Mouse (Mus musculus) B cell, adult 67 days (primary cell): ENCODE results near the gene Naa38. TPM values are rescaled to one million over a fixed set of nuclear protein-coding genes. Genes with fewer than 3 reads are reported as not detected.

Source experiments
- total RNA-seq, 2 experiments: library from RNA; stranded (reverse); gene quantifications; 4 replicates each; pipeline ENCODE4 v1.2.4; 2023

The Naa38 gene
- 10 to 100 TPM; 42.7 to 47.8 TPM for total RNA-seq

DNA sequence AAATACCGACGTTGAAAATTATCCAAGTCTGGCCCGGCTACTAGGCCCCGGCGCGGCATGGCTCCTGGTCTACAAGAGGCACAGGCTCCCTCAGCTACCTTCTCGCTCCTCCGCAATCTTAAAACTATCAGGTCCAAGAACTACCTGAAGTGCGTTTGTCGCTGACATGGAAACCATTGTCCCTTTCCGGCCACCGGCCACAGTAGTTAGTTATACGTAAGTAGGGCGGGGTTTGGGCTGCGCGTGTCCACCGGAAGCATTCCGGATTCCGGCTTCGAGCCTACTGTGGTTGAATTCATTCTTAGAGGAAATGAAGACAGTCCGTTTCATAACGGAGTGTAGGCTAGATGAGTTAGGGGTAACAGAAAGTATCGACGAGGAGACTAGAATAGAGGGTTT, at the start of gene Naa38, which contains the start of gene Cyb5d1:
Gene Naa38, plus strand, starts transcription at position 253 of the 399 bp plus-strand sequence.
Gene Cyb5d1, minus strand, starts transcription at position 397 of the 399 bp plus-strand sequence.

DNA sequence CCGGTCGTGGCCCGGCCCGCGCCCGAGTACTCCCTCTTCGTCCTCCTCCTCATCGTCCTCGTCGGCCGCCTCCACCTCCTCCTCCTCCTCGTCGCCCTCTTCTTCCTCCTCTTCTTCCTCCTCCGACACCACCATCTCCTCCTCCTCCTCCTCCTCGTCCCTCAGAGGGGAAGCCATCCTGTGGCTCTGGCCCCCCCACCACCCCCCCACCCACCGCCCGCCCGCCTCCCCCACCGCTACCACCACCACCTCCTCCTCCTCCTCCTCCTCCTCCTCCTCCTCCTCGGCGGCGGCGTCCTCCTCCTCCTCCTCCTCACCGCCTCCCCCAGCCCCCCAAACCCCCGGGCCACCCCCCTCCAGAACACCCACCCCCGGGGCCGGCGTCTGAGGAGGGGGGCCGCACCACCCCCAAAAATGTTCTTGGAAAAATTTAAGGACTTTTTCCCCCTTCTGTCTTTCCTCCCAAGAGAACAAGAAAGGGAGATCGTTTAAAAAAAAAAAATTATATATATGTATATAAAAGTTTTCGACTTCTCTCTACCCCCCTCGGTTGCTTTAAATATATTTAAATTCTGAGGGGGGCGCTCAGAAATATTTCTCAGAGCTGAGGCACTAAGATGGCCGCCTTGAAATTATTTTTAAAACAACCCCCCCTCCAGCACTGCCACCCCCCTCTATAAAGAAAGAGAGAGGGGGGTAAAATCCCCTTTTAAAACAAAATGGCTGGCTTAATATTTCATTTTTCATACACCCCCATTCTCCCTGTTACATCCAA, 25.9 kb upstream of the Naa38 start, which contains the start of gene Chd3:
Gene Chd3, minus strand, starts transcription at position 192 of the 775 bp plus-strand sequence.

DNA sequence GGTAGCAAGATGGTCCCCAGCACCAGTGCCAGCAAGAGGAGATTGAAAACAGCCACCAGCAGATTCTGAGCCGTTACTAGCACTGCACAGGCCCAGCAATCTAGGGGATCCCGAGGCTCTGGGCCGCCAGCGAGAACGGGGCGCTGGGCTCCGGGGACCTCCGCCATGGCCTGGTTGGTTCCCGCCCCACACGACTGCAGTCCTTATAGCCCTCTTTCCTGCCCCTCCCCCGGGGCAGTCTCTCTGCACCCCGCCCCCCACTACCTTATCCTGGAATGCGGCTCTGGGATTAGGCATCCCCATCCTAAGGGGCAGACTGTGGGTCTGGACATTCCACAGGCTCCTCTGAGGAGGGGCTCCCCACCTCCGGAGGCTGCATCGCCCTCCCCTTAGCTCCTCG, 2.8 kb downstream of the Naa38 start, which contains the start of gene Tmem88:
Gene Tmem88, minus strand, starts transcription at position 176 of the 400 bp plus-strand sequence.

DNA sequence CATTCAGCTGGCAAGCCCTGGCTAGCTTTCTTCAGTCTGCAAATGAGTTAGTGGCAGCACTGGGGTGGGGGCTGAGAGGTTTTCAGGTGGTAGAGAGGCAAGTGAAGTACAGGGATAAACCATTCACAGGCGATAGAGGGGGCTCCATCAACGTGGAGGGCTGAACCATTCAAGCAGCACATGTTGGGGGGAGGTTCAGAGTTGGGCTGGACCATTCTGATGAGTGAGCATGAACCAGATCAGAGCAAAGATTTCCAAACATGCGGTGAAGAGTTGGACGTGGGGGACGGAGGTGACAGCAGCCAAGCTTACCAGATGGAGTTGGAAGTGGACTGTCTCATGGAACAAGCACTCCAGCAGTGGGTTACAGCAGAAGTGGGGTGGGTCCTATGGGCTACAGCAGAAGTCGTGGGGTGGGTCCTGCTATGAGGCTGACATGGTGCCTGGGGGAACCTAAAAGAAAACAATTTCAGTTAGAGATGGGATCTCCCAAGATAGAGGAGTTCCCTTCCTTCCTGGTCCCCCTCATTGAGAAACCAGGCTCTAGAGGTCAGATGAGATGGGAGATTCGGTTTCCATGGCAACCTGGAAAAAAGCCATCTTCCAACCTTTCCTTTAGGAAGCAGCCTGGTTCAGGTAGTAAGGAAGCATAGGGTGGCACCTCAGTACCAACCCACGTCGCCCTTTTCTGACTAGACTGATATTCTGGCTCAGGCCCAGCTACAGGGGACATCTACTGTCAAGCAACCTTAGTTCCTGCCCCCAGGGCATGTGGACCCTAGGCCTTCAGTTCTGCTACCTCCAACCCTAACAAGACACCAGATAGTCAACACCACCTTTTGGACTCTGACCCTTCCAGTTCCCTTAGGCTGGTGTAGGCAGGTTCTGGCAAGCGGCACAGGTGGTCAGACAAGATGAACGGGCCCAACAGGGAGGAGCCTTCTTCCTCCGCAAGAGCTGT, 18.2 kb downstream of the Naa38 start, which contains the start of gene Kdm6b:
Gene Kdm6b, minus strand, starts transcription at position 455 of the 961 bp plus-strand sequence.

Other genes with a start within 250 kb of the Naa38 start
- gene Alox12b, start 238.5 kb upstream of the Naa38 start, total RNA-seq: not detected
- gene Alox8, start 197.6 kb upstream of the Naa38 start, total RNA-seq: under 1 TPM in 1 of 2 experiments, not detected in 1; 0.21 TPM
- gene Gucy2e, start 158.5 kb upstream of the Naa38 start, total RNA-seq: not detected
- gene Cntrob, start 71.7 kb upstream of the Naa38 start, total RNA-seq: 10 to 100 TPM; 34.5 to 41.4 TPM
- 10 to 100 TPM; 42.6 to 46.5 TPM for gene Trappc1, start 71.5 kb upstream of the Naa38 start, total RNA-seq
- 1 to 10 TPM; 2.7 to 4.5 TPM for gene Kcnab3, start 69.2 kb upstream of the Naa38 start, total RNA-seq
- gene Rnf227, start 55.0 kb upstream of the Naa38 start, total RNA-seq: 1 to 10 TPM; 1.8 to 2.2 TPM
- gene Chd3, start 26.1 kb upstream of the Naa38 start, total RNA-seq: 100 to 1,000 TPM; 359 to 384 TPM
- gene Cyb5d1, start 144 bp downstream of the Naa38 start, total RNA-seq: 10 to 100 TPM; 39.3 to 44.3 TPM
- 1 to 10 TPM; 6.2 to 6.9 TPM for gene Tmem88, start 2.7 kb downstream of the Naa38 start, total RNA-seq
- gene Kdm6b, start 18.2 kb downstream of the Naa38 start, total RNA-seq: 100 to 1,000 TPM; 195 to 244 TPM
- gene Dnah2, start 153.6 kb downstream of the Naa38 start, total RNA-seq: not detected
- under 1 TPM; 0.61 to 0.95 TPM for gene Efnb3, start 164.7 kb downstream of the Naa38 start, total RNA-seq
- gene Wrap53, start 184.8 kb downstream of the Naa38 start, total RNA-seq: 10 to 100 TPM; 13.8 to 15.2 TPM
- gene Trp53, start 184.9 kb downstream of the Naa38 start, total RNA-seq: 100 to 1,000 TPM; 143 TPM
- gene Atp1b2, start 210.5 kb downstream of the Naa38 start, total RNA-seq: under 1 TPM in 1 of 2 experiments, not detected in 1; 0.75 TPM
- gene Shbg, start 222.4 kb downstream of the Naa38 start, total RNA-seq: not detected
- not detected for gene Sat2, start 226.5 kb downstream of the Naa38 start, total RNA-seq
- gene Fxr2, start 237.5 kb downstream of the Naa38 start, total RNA-seq: 10 to 100 TPM; 88.3 to 96.6 TPM